Mouse (Mus musculus) liver, adult 2 months (tissue): ENCODE results near the gene Fhad1. TPM values are rescaled to one million over a fixed set of nuclear protein-coding genes. Genes with fewer than 3 reads are reported as not detected.

ENCODE experiments used
- DNase-seq: peaks from one replicate; pipeline ENCODE4 v3.0.0-alpha.2; 2011; ENCODE audit warnings: low read depth, low spot score; ENCODE audit errors: extremely low read depth
- H3K27ac ChIP-seq: fragments of 200-500 bp; replicated peaks from 2 replicates; pipeline ENCODE4 v1.5.1; 2012; ENCODE audit warnings: low read depth, mild to moderate bottlenecking, control low read depth, inconsistent platforms, low read length; ENCODE audit not compliant: insufficient read depth
- H3K27me3 ChIP-seq: fragments of 200-500 bp; 2 replicates; pipeline ENCODE4 v1.6.1; 2012; ENCODE audit warnings: mild to moderate bottlenecking, moderate library complexity, low read length, inconsistent platforms; ENCODE audit not compliant: control insufficient read depth, insufficient read depth
- H3K36me3 ChIP-seq: fragments of 200-500 bp; 2 replicates; pipeline ENCODE4 v1.6.1; 2012; ENCODE audit warnings: low read length, inconsistent platforms; ENCODE audit not compliant: control insufficient read depth, insufficient read depth
- H3K4me1 ChIP-seq: fragments of 200-500 bp; 2 replicates; pipeline ENCODE4 v1.6.1; 2011; ENCODE audit warnings: low read length; ENCODE audit not compliant: control insufficient read depth, insufficient read depth
- H3K4me3 ChIP-seq: fragments of 200-500 bp; 2 replicates; pipeline ENCODE4 v1.5.1; 2011; ENCODE audit warnings: low read depth, mild to moderate bottlenecking, control low read depth, low read length, moderate library complexity; ENCODE audit not compliant: insufficient read depth
- H3K79me2 ChIP-seq: fragments of 200-500 bp; 2 replicates; pipeline ENCODE4 v1.6.1; 2012; ENCODE audit warnings: inconsistent platforms, mild to moderate bottlenecking, low read length, moderate library complexity; ENCODE audit not compliant: control insufficient read depth, insufficient read depth
- H3K9ac ChIP-seq: fragments of 200-500 bp; 2 replicates; pipeline ENCODE4 v1.6.1; 2012; ENCODE audit warnings: low read depth, mild to moderate bottlenecking, control low read depth, inconsistent platforms, low read length
- CTCF ChIP-seq: fragments of 200-500 bp; IDR thresholded peaks from 2 replicates; pipeline ENCODE4 v1.5.1; 2011; ENCODE audit warnings: low read depth, low read length, control low read depth
- POLR2A ChIP-seq: fragments of 200-500 bp; IDR thresholded peaks from 2 replicates; pipeline ENCODE4 v1.6.1; 2011; ENCODE audit warnings: low read length, control low read depth; ENCODE audit not compliant: insufficient read depth; ENCODE audit errors: extremely low read depth
- WGBS: fragments of 180-500 bp; shearing (Covaris S2); methylation state at CpG from one replicate; pipeline ENCODE4 v1.1.7; 2018; 5-methylcytosine and 5-hydroxymethylcytosine counted together
- polyA plus RNA-seq: library from polyadenylated mRNA; depleted of rRNA; stranded (reverse); fragments of >200 nt; gene quantifications from 2 replicates; pipeline ENCODE4 v1.2.3, GENCODE M21; 2012; rRNA removed
- total RNA-seq: library from RNA; depleted of rRNA; stranded (reverse); fragments of >200 nt; gene quantifications from 2 replicates; pipeline ENCODE4 v1.2.3, GENCODE M21; 2014; rRNA removed

Gene Fhad1
- total RNA-seq: 0.40 and 2.4 TPM in 2 replicates
- polyA plus RNA-seq: 0.06 and 0.41 TPM in 2 replicates

DNA sequence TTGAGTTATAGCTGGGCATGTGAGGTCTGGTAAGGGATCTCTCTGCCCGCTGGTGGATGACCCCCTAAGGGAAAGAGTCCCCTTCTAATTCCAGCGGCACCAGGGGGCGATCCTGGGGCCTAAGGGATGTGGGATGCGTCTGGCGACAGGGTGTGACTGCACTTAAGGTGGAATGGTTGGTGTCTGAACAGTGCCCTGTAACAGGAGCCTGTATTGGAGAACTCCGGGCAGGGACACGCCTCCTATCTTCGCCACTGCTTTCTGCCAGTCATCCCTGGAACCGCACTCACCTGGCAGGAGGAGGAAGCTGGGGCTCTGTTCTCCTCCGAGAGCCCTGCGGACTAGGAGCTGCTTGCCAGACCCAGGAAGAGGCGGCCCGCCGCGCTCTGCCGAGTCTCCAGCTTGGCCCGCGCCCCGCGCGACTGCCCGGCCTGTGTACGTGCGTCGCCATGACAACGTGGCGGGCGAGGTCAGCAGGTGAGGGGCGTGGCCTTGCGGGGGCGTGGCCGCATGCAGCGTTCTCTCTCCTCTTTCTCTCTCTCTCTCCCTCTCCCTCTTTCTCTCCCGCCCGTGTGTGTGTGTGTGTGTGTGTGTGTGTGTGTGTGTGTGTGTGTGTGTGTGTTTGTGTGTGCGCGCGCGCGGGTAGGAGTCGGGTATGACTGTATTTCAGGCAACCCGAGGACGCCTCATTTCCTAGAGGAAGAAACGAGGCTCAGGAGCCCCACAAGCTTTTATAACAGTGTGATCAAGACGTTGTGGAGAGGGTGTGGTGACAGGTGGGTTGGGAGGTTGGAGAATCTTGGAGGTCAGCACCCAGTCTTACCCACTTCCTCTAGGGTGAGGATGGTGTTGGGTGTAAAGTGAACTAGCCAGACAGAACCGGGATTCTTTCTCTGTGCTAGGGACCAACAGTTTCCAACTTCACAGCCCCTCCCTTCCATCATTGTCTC is at the start of gene Fhad1:
Gene Fhad1 (minus strand): TSS at position 424 of the 950 bp plus-strand sequence.
- Histone ChIP-seq H3K4me1 (no peaks in the 10 kb centered on the region), H3K36me3 (no peaks in the 10 kb centered on the region), H3K9ac (peak within 1 kb of the TSS; percentile 9; the same call in 1 of the 2 replicates), H3K79me2 (no peaks in the 10 kb centered on the region), H3K4me3 (peak within 1 kb of the TSS; percentile 32; the same call in 1 of the 2 replicates), H3K27ac (no peak within 1 kb of the TSS), H3K27me3 (no peaks in the 10 kb centered on the region)
- TF ChIP-seq CTCF (no peak), POLR2A (no peak)
- 5% methylated on average over 46 of the region's 46 CpGs for WGBS
- DNase-seq: peak; percentile 67

DNA sequence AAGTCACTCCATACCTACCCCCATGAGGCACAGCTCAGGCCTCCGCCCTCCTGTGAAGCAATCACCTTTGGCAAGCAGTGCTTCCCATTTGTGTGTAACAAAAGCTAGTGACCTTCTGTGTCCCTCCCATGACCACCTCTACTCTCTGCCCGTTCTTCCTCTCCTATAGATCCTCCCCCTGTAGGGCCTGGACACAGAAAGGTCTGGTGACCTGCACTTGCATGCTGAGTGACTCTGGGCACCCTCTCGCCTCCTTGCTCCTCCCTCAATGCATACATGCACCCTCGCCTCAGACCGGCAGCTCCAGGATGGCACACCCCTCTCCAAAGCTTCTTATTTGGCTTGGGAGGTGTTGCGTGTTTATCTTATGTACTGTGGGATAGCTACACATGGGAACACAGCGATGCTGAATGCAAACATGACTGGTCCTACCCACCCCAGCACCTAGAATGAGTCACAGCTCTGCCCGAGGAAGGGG is 48.2 kb upstream of the Fhad1 start:
- H3K4me3 ChIP-seq: no peak overlapping the region
- DNase-seq: peak; percentile 83
- H3K4me1 ChIP-seq: peaks cover 12% of the 10 kb centered on the region
- H3K27me3 ChIP-seq: no peaks in the 10 kb centered on the region
- WGBS: 40% methylated on average over 8 of the region's 8 CpGs
- H3K27ac ChIP-seq: no peak overlapping the region
- H3K79me2 ChIP-seq: peaks cover 4% of the 10 kb centered on the region; the same call in 1 of the 2 replicates
- no peak for TF ChIP-seq CTCF
- no peak for TF ChIP-seq POLR2A
- no peaks in the 10 kb centered on the region for H3K36me3 ChIP-seq
- no peak overlapping the region for H3K9ac ChIP-seq

DNA sequence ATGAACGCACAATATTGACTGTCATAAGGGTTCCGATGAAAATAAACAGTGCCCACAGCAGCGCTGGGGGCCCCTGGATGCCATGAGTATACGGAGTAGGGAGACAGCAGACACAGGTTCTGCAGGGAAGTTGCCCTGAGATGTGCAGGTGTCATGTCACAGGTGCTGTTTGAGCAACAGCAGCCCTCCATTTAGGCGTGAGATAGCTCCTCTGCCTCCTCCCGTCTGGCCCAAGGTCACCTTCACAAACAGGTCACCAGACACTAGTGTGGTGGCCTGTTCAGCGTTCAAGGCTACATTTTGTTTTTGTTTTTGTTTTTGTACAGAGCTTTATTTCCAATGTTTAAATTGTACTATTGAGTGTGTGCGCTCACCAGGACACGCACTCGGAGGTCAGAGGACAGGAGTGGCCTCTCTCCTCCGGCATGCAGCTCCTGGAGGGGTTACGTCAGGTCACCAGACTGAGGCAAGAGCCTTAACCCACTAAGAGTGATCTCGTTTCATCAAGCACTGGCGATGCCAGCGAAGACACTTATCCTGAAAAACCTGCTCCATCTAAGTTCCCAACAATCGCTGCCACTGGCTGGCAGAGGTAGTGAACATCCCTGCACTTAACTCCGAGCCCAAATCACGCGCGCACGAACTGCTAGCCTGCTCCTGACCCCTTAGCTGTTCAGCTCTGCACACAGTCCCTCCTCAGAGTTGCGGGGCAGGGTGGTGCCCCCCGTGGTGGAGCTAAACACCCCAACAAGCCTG is 46.8 kb upstream of the Fhad1 start:
- Histone ChIP-seq H3K27me3 (no peaks in the 10 kb centered on the region), H3K4me1 (peaks cover 12% of the 10 kb centered on the region), H3K9ac (no peak overlapping the region), H3K36me3 (no peaks in the 10 kb centered on the region), H3K79me2 (peaks cover 4% of the 10 kb centered on the region; the same call in 1 of the 2 replicates), H3K4me3 (no peak overlapping the region), H3K27ac (no peak overlapping the region)
- TF ChIP-seq CTCF (no peak), POLR2A (no peak)
- 84% methylated on average over 23 of the region's 23 CpGs for WGBS
- peak; percentile 44 for DNase-seq

DNA sequence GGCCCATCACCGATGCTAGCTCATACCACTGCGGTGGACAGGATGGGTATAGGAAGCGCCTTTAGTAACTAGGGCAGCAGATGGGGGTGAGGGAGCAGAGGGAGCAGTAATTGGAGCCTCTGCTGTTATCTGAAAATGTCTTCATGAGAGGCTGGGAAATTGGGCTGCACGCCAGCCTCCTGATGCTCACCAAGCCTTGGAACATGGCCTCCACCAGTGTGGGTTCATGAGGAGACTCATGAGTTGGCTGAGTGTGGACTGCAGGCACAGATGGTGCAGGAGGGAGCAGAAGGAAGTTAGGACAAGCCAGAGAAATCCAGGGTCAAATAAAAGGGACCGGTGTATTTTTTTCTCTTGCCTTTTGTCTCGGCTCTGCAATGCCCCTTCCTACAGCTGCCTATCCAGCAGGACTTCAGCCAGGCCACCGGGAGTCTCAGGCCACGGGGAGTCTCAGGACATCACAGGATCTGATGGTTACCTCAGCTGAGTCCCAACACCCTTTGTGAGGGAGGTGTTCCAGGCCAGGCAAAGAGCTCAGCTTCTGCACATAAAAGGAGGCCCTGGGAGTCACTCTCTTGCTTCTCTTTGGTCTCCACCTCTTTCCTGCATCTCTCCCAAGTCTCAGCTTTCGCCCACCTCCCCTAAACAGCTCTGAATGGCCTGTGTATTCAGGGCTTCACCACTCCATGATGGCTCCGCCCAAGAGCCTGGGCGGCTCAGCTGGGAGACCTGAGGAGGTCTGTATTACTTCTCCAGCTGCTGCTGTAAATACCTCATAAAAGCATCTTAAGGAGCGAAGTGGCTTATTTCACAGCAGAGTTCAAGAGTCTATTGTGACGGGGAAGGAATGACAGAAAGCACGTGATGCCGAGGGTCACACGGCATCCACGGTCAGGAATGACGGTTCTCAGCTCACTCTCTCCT is 45.8 kb upstream of the Fhad1 start:
- Histone ChIP-seq H3K36me3 (no peaks in the 10 kb centered on the region), H3K9ac (no peak overlapping the region), H3K79me2 (peaks cover 4% of the 10 kb centered on the region; the same call in 1 of the 2 replicates), H3K27ac (no peak overlapping the region), H3K4me3 (no peak overlapping the region), H3K27me3 (no peaks in the 10 kb centered on the region), H3K4me1 (peaks cover 12% of the 10 kb centered on the region)
- WGBS: 85% methylated on average over 18 of the region's 18 CpGs
- no peak for TF ChIP-seq CTCF
- no peak for TF ChIP-seq POLR2A
- DNase-seq: no peak

DNA sequence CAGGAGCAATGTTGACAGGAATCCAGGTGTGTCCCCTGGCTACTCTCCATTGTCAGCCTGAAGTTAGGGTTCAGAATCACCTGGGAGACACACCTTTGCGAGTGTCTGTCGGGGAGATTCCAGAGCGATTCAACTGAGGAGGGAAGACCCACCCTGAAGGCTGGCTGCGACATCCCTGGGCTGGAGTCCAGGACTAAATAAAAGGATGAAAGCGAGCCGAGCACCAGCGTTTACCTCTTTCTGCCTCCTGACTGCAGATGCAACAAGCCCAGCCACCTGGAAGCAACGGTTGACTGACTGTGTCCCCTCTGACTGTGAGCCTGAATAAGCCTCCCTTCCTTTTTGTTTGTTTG is 44.9 kb upstream of the Fhad1 start:
- Histone ChIP-seq H3K9ac (no peak overlapping the region), H3K36me3 (no peaks in the 10 kb centered on the region), H3K79me2 (peaks cover 4% of the 10 kb centered on the region; the same call in 1 of the 2 replicates), H3K4me3 (no peak overlapping the region), H3K4me1 (peaks cover 10% of the 10 kb centered on the region; the same call in 1 of the 2 replicates), H3K27me3 (no peaks in the 10 kb centered on the region), H3K27ac (no peak overlapping the region)
- no peak for TF ChIP-seq CTCF
- TF ChIP-seq POLR2A: no peak
- WGBS: 94% methylated on average over 8 of the region's 8 CpGs
- DNase-seq: no peak
